In the genomic region with DNA sequence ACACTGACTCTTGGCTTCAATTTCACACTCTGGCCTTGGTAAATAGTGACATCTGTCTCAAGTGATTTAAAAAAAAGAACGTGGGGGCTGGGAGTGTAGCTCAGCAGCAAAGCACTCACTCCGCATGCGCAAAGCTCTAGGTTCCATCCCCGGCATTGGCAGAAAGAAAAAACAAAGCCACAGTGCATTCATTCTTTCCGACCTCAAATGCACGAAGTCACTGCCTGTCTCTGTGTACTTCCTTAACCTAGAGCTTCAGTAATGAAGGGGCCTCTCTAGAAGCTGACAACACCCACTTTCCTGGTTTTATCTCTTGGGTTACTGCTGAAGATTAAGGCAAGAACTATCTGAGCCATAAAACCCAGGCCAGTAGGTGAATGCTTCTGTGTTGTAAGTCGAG, we compare ENCODE assay signal across 9 mouse cellular contexts. TPM values are rescaled to one million over a fixed set of nuclear protein-coding genes. Genes with fewer than 3 reads are reported as not detected.
A peak's percentile ranks its signal among the peaks of the same experiment; 100 is the strongest.
DNase-seq lines count a peak whose midpoint lies in the region; ATAC-seq and TF ChIP-seq lines count a peak whose summit lies in the region.
"Had no signal": no experiment of that assay in that cellular context is flagged by ENCODE, and none has a peak within 500 bp of the region (broad histone marks: within the 10 kb centered on the region; RNA-seq: fewer than 3 reads in every experiment).

No protein-coding gene starts in this region.

- DNase-seq in heart, adult 9 months (ENCODE audit: low spot score in 2 of 2) = peak; percentile 9 to 10
- no peak for DNase-seq in heart, postnatal 4 days
- DNase-seq in CH12.LX (ENCODE audit: extremely low read depth) (peak; percentile 99), MN1 (ENCODE audit: low spot score) (no peak)
- DNase-seq in brain, adult 2 months (ENCODE audit: low read depth, low spot score) = peak; percentile 61
- peak; percentile 44 to 61 for DNase-seq in layer of hippocampus, adult 2 months (ENCODE audit: low spot score in 2 of 2)
- no peak for DNase-seq in ovary, postnatal 36 days (ENCODE audit: low spot score)
- no peak for DNase-seq in stomach, postnatal 0 days (ENCODE audit: low spot score)
- DNase-seq: lung, embryonic 14.5 days had no signal

- dilution Hi-C loops in CH12.LX (cut with MboI; ENCODE audit: extremely low pct_ligation_motif_present, extremely low pct_unique_long_range_greater_than_20kb, low sequenced_read_pairs) = no loop called here

- TF ChIP-seq CTCF in CH12.LX (conservative IDR thresholded peaks at IDR 0.05 in 1 of 2, IDR thresholded peaks at IDR 0.05 in 1 of 2; ENCODE audit: low read depth in 2 of 2, low read length in 2 of 2) = no peak
- no peak for TF ChIP-seq CTCF in layer of hippocampus, adult 2 months (conservative IDR thresholded peaks at IDR 0.05)
- no peak for TF ChIP-seq CTCF in stomach, postnatal 0 days (IDR thresholded peaks at IDR 0.05; ENCODE audit: low read depth)

- peak; percentile 99 for TF ChIP-seq EP300 in CH12.LX (IDR thresholded peaks at IDR 0.05; ENCODE audit: low read length)
- TF ChIP-seq EP300 in stomach, postnatal 0 days (optimal IDR thresholded peaks at IDR 0.05) = no peak

- no peaks in the 10 kb centered on the region for H3K9me3 ChIP-seq in CH12.LX (replicated peaks; ENCODE audit: low read length)
- no peaks in the 10 kb centered on the region for H3K9me3 ChIP-seq in stomach, postnatal 0 days (ENCODE audit: control insufficient read depth, low read length)

- in situ Hi-C loops in CH12.LX (cut with MboI; ENCODE audit: low pct_ligation_motif_present, low pct_unique_long_range_greater_than_20kb, low sequenced_read_pairs) = no loop called here

- WGBS in stomach, postnatal 0 days = 61% methylated on average over 7 of the region's 7 CpGs

- H3K36me3 ChIP-seq in CH12.LX (replicated peaks in 1 of 2; ENCODE audit: control insufficient read depth in 1 of 2, insufficient read depth in 1 of 2, low read length in 1 of 2) = peaks cover 11 to 60% of the 10 kb centered on the region in 2 experiments
- peaks cover 4% of the 10 kb centered on the region; the same call in 1 of the 2 replicates for H3K36me3 ChIP-seq in stomach, postnatal 0 days (ENCODE audit: control insufficient read depth, insufficient read depth, low read length)

- peak overlapping the region; percentile 48 for H3K9ac ChIP-seq in CH12.LX (ENCODE audit: insufficient read depth, low read depth)
- no peak overlapping the region for H3K9ac ChIP-seq in stomach, postnatal 0 days (ENCODE audit: low read length)
- H3K9ac ChIP-seq: lung, embryonic 14.5 days had no signal

- H3K4me3 ChIP-seq in CH12.LX (replicated peaks in 1 of 3; ENCODE audit: low read depth in 2 of 3, low read length in 2 of 3, poor library complexity in 1 of 3) = no peak overlapping the region
- H3K4me3 ChIP-seq in layer of hippocampus, adult 2 months = no peak overlapping the region
- no peak overlapping the region for H3K4me3 ChIP-seq in stomach, postnatal 0 days (ENCODE audit: low read depth, low read length)

- no peaks in the 10 kb centered on the region for H3K27me3 ChIP-seq in CH12.LX (replicated peaks)
- H3K27me3 ChIP-seq in stomach, postnatal 0 days (ENCODE audit: control insufficient read depth, insufficient read depth, low read length) = no peaks in the 10 kb centered on the region

- H3K27ac ChIP-seq in CH12.LX (ENCODE audit: insufficient read depth, low read depth) = peak overlapping the region; percentile 92
- peak overlapping the region; percentile 73 for H3K27ac ChIP-seq in layer of hippocampus, adult 2 months
- no peak overlapping the region for H3K27ac ChIP-seq in stomach, postnatal 0 days (replicated peaks)

- H3K79me2 ChIP-seq in CH12.LX (replicated peaks; ENCODE audit: control insufficient read depth, extremely low read depth, insufficient read depth, poor library complexity, severe bottlenecking) = no peaks in the 10 kb centered on the region

- no peak for TF ChIP-seq RAD21 in CH12.LX (IDR thresholded peaks at IDR 0.05; ENCODE audit: low read depth, low read length)

- ATAC-seq in stomach, postnatal 0 days (ENCODE audit: low FRiP score, low TSS enrichment) = no peak

- H3K4me2 ChIP-seq in CH12.LX (ENCODE audit: insufficient read depth, low read depth, poor library complexity, severe bottlenecking) = peak overlapping the region; percentile 76
- H3K4me2 ChIP-seq in stomach, postnatal 0 days (replicated peaks; ENCODE audit: low read depth) = no peak overlapping the region
- H3K4me2 ChIP-seq: lung, embryonic 14.5 days had no signal

- peaks cover 14 to 32% of the 10 kb centered on the region in 2 experiments for H3K4me1 ChIP-seq in CH12.LX (ENCODE audit: control insufficient read depth in 1 of 2, insufficient read depth in 2 of 2)
- no peaks in the 10 kb centered on the region for H3K4me1 ChIP-seq in stomach, postnatal 0 days (replicated peaks; ENCODE audit: control insufficient read depth, insufficient read depth)

- peak; percentile 55 for TF ChIP-seq POLR2A in CH12.LX (IDR thresholded peaks at IDR 0.05; ENCODE audit: low read depth, low read length)

TF ChIP-seq in CH12.LX, 34 proteins besides CTCF, POLR2A, EP300 and RAD21:
- TF ChIP-seq ZMIZ1 (IDR thresholded peaks at IDR 0.05; ENCODE audit: low read depth, low read length) = no peak
- no peak for TF ChIP-seq POLR2AphosphoS2 (IDR thresholded peaks at IDR 0.05; ENCODE audit: low read depth, low read length)
- no peak for TF ChIP-seq USF1 (IDR thresholded peaks at IDR 0.05; ENCODE audit: low read depth, low read length)
- TF ChIP-seq MAFK (IDR thresholded peaks at IDR 0.05; ENCODE audit: insufficient replicate concordance, low read length) = no peak
- TF ChIP-seq HCFC1 (IDR thresholded peaks at IDR 0.05; ENCODE audit: low read depth, low read length) = 0 out of 2 replicates have a peak, but pooled peaks have one; percentile 32
- peak; percentile 95 for TF ChIP-seq ETS1 (conservative IDR thresholded peaks at IDR 0.05; ENCODE audit: low read depth, low read length)
- no peak for TF ChIP-seq ZC3H11A (IDR thresholded peaks at IDR 0.05; ENCODE audit: low read depth, low read length)
- no peak for TF ChIP-seq ZKSCAN1 (IDR thresholded peaks at IDR 0.05; ENCODE audit: borderline replicate concordance, low read depth, low read length)
- TF ChIP-seq PAX5 (IDR thresholded peaks at IDR 0.05; ENCODE audit: low read length) = no peak
- no peak for TF ChIP-seq NELFE (IDR thresholded peaks at IDR 0.05; ENCODE audit: low read depth, low read length)
- no peak for TF ChIP-seq MAZ (IDR thresholded peaks at IDR 0.05; ENCODE audit: low read depth, low read length)
- no peak for TF ChIP-seq KAT2A (IDR thresholded peaks at IDR 0.05; ENCODE audit: insufficient replicate concordance, low read length)
- peak; percentile 88 for TF ChIP-seq BHLHE40 (IDR thresholded peaks at IDR 0.05; ENCODE audit: low read depth, low read length)
- TF ChIP-seq JUN (IDR thresholded peaks at IDR 0.05; ENCODE audit: insufficient read depth, low read depth, low read length) = peak; percentile 98
- TF ChIP-seq TBP (conservative IDR thresholded peaks at IDR 0.05; ENCODE audit: low read depth, low read length) = peak; percentile 62
- peak; percentile 88 for TF ChIP-seq CHD2 (IDR thresholded peaks at IDR 0.05; ENCODE audit: low read length)
- TF ChIP-seq MEF2A (IDR thresholded peaks at IDR 0.05; ENCODE audit: borderline replicate concordance, low read depth, low read length) = peak; percentile 87
- no peak for TF ChIP-seq E2F4 (IDR thresholded peaks at IDR 0.05; ENCODE audit: insufficient replicate concordance, low read depth, low read length)
- TF ChIP-seq GABPA (IDR thresholded peaks at IDR 0.05; ENCODE audit: insufficient replicate concordance, low read depth, low read length) = no peak
- no peak for TF ChIP-seq MXI1 (IDR thresholded peaks at IDR 0.05; ENCODE audit: low read depth, low read length)
- TF ChIP-seq JUND (conservative IDR thresholded peaks at IDR 0.05; ENCODE audit: low read depth, low read length) = peak; percentile 97
- 0 out of 2 replicates have a peak, but pooled peaks have one; percentile 37 for TF ChIP-seq UBTF (IDR thresholded peaks at IDR 0.05; ENCODE audit: low read depth, low read length)
- TF ChIP-seq NRF1 (IDR thresholded peaks at IDR 0.05; ENCODE audit: low read depth, low read length) = peak; percentile 99
- peak; percentile 86 for TF ChIP-seq ELF1 (IDR thresholded peaks at IDR 0.05; ENCODE audit: low read depth, low read length)
- TF ChIP-seq MAX (IDR thresholded peaks at IDR 0.05; ENCODE audit: low read length) = peak; percentile 58
- TF ChIP-seq SIN3A (IDR thresholded peaks at IDR 0.05; ENCODE audit: low read length) = peak; percentile 75
- peak; percentile 71 for TF ChIP-seq TCF12 (IDR thresholded peaks at IDR 0.05; ENCODE audit: low read depth, low read length)
- TF ChIP-seq ZNF384 (IDR thresholded peaks at IDR 0.05; ENCODE audit: low read depth, low read length) = peak; percentile 98
- 0 out of 2 replicates have a peak, but pooled peaks have one; percentile 14 for TF ChIP-seq RCOR1 (conservative IDR thresholded peaks at IDR 0.05; ENCODE audit: low read depth, low read length)
- no peak for TF ChIP-seq SMC3 (IDR thresholded peaks at IDR 0.05; ENCODE audit: low read depth, low read length)
- 0 out of 2 replicates have a peak, but pooled peaks have one; percentile 16 for TF ChIP-seq USF2 (conservative IDR thresholded peaks at IDR 0.05; ENCODE audit: low read depth, low read length)
- TF ChIP-seq CHD1 (IDR thresholded peaks at IDR 0.05; ENCODE audit: low read depth, low read length) = no peak
- TF ChIP-seq IRF4 (IDR thresholded peaks at IDR 0.05; ENCODE audit: low read depth, low read length) = peak; percentile 89
- TF ChIP-seq MYC (IDR thresholded peaks at IDR 0.05; ENCODE audit: low read depth, low read length) = no peak

RNA-seq across cellular contexts. Expression of a gene that starts 45.4 kb away (rescaled TPM):
- total RNA-seq in heart, postnatal 4 days (2021) = 100 to 1,000 TPM; 101 to 103 TPM
- total RNA-seq in CH12.LX (2012; rRNA removed) (45.2 and 53.6 TPM in 2 replicates), CH12.LX (2014; rRNA removed) (50.7 and 54.7 TPM in 2 replicates)
- 103 and 108 TPM in 2 replicates for polyA plus RNA-seq in CH12.LX (2012; ENCODE audit: insufficient read length, low read depth)
- 100 to 1,000 TPM in 1 of 2 experiments, 10 to 100 TPM in 1; 91.2 to 102 TPM for total RNA-seq in layer of hippocampus, adult 2 months (2021)
- polyA plus RNA-seq in stomach, postnatal 0 days (2015; fragmentation: Nextera tagmentation; extraction: Ambion mirVana) = 18.2 and 18.7 TPM in 2 replicates

RNA-seq across cellular contexts. Expression of a gene that starts 57.4 kb away (rescaled TPM):
- not detected for total RNA-seq in heart, postnatal 4 days (2021)
- total RNA-seq in CH12.LX (2012; rRNA removed) = 0.50 and 0.51 TPM in 2 replicates
- not detected in 2 replicates for total RNA-seq in CH12.LX (2014; rRNA removed)
- not detected in 2 replicates for polyA plus RNA-seq in CH12.LX (2012; ENCODE audit: insufficient read length, low read depth)
- total RNA-seq in layer of hippocampus, adult 2 months (2021) = 100 to 1,000 TPM; 309 to 329 TPM
- 0.12 and 0.13 TPM in 2 replicates for polyA plus RNA-seq in stomach, postnatal 0 days (2015; fragmentation: Nextera tagmentation; extraction: Ambion mirVana)

Comparison
In these comparisons a context has a peak if more than half of its experiments do, and no peak if none do; other contexts are left out.
1. DNase-seq: peak in heart, adult 9 months (2 of 2), CH12.LX (single experiment), brain, adult 2 months (single experiment) and layer of hippocampus, adult 2 months (2 of 2); none in heart, postnatal 4 days (single experiment), ovary, postnatal 36 days (single experiment), stomach, postnatal 0 days (single experiment) and MN1 (single experiment).
2. RNA of a gene that starts 57.4 kb away (total RNA-seq): 309 to 329 TPM in layer of hippocampus, adult 2 months; 0.50 to 0.51 TPM in CH12.LX and not detected in heart, postnatal 4 days; every median in the first group is over 100 times any median in the second.